11 mouse cellular contexts compared by ENCODE assay signal in the genomic region with DNA sequence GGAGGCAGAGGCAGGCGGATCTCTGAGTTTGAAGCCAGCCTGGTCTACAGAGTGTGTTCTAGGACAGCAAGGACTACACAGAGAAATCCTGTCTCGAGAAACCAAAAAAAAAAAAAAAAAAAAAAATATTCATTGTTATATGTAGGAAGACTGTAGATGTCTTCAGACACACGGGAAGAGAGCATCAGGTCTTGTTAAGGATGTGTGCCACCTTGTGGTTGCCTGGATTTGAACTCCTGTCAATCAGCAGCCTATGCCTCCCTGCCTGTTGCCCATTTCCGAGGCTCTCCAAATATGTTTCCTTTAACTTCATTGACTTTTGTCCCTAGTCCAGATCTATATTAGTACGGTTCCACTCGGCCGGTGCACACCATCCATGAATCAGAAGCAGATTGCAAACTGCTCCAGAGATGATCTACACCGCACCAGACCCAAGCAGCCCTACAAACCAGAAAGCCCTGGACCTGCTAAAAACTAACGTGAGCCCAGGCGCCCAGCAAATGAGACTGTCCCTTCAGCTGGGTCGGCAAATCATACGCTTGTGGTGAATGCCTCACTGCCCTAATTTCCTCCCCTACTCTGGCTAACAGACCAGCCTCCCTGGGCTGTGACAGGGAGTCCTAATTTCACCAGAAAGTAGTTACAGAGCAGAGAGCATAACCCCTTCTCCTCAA. TPM values are rescaled to one million over a fixed set of nuclear protein-coding genes. Genes with fewer than 3 reads are reported as not detected.
A peak's percentile ranks its signal among the peaks of the same experiment; 100 is the strongest.
DNase-seq lines count a peak whose midpoint lies in the region; TF ChIP-seq lines count a peak whose summit lies in the region.
"Had no signal": no experiment of that assay in that cellular context is flagged by ENCODE, and none has a peak within 500 bp of the region (broad histone marks: within the 10 kb centered on the region; RNA-seq: fewer than 3 reads in every experiment).

No protein-coding gene starts in this region.

- WGBS in kidney, adult 2 months = 68% methylated on average over 12 of the region's 12 CpGs
- WGBS in small intestine, adult 2 months = 66% methylated on average over 12 of the region's 12 CpGs

- no peaks in the 10 kb centered on the region for H3K36me3 ChIP-seq in kidney, adult 2 months (ENCODE audit: control insufficient read depth, insufficient read depth, low read length)
- H3K36me3 ChIP-seq in small intestine, adult 2 months (ENCODE audit: control insufficient read depth, insufficient read depth, low read length) = peaks cover 8% of the 10 kb centered on the region
- H3K36me3 ChIP-seq: heart, embryonic 15.5 days had no signal

- no peak for TF ChIP-seq POLR2A in kidney, adult 2 months (IDR thresholded peaks at IDR 0.05; ENCODE audit: low read depth, low read length)
- no peak for TF ChIP-seq POLR2A in brain, embryonic 14.5 days (IDR thresholded peaks at IDR 0.05; ENCODE audit: borderline replicate concordance, extremely low read depth, insufficient read depth, insufficient read length, poor library complexity, severe bottlenecking)
- TF ChIP-seq POLR2A in small intestine, adult 2 months (IDR thresholded peaks at IDR 0.05; ENCODE audit: low read depth, low read length) = no peak

- no peak overlapping the region for H3K27ac ChIP-seq in kidney, adult 2 months (ENCODE audit: insufficient read depth, low read depth, low read length)
- no peak overlapping the region for H3K27ac ChIP-seq in small intestine, adult 2 months (ENCODE audit: insufficient read depth, low read depth, low read length)

- no peak overlapping the region for H3K4me3 ChIP-seq in kidney, adult 2 months (ENCODE audit: insufficient read depth, low read depth, low read length)
- H3K4me3 ChIP-seq in small intestine, adult 2 months (ENCODE audit: low read depth, low read length) = no peak overlapping the region

- H3K27me3 ChIP-seq in kidney, adult 2 months (replicated peaks; ENCODE audit: control insufficient read depth, insufficient read depth, low read length) = no peaks in the 10 kb centered on the region
- H3K27me3 ChIP-seq in small intestine, adult 2 months (ENCODE audit: control insufficient read depth, insufficient read depth, low read length) = no peaks in the 10 kb centered on the region
- H3K27me3 ChIP-seq: heart, embryonic 15.5 days; lung, embryonic 15.5 days; neural tube, embryonic 15.5 days had no signal

- peaks cover 10% of the 10 kb centered on the region for H3K4me1 ChIP-seq in kidney, adult 2 months (ENCODE audit: control insufficient read depth, insufficient read depth, low read length)
- H3K4me1 ChIP-seq in small intestine, adult 2 months (ENCODE audit: control insufficient read depth, insufficient read depth, insufficient read length, low read length) = peaks cover 12% of the 10 kb centered on the region

- peak; percentile 42 for TF ChIP-seq CTCF in kidney, adult 2 months (conservative IDR thresholded peaks at IDR 0.05; ENCODE audit: insufficient read depth, insufficient read length, low read depth, low read length)
- no peak; the same call in 1 of the 2 replicates for TF ChIP-seq CTCF in brain, embryonic 14.5 days (IDR thresholded peaks at IDR 0.05; ENCODE audit: borderline replicate concordance, extremely low read depth, insufficient read depth, insufficient read length)
- TF ChIP-seq CTCF in small intestine, adult 2 months (IDR thresholded peaks at IDR 0.05; ENCODE audit: extremely low read depth, insufficient read length, insufficient replicate concordance, low read depth, low read length) = peak; percentile 36; the same call in 1 of the 2 replicates

- peak; percentile 44 for DNase-seq in kidney, adult 2 months
- no peak for DNase-seq in kidney, adult 11 months
- peak; percentile 29 for DNase-seq in thymus, postnatal 0 days (ENCODE audit: low spot score)
- DNase-seq in thymus, postnatal 25 days = no peak
- DNase-seq in brain, embryonic 14.5 days (ENCODE audit: low read depth) = peak; percentile 39
- DNase-seq in ovary, postnatal 14 days (ENCODE audit: low spot score) = no peak
- no peak for DNase-seq in T-cell, adult 2 months (ENCODE audit: low spot score)

RNA-seq across cellular contexts. Expression of gene Tyk2, which starts 1.2 kb away (rescaled TPM):
- 17.0 and 19.0 TPM in 2 replicates for polyA plus RNA-seq in kidney, adult 2 months (2012; rRNA removed)
- polyA plus RNA-seq in thymus, postnatal 0 days (2015; fragmentation: Nextera tagmentation; extraction: Ambion mirVana) = 13.8 and 14.0 TPM in 2 replicates
- 16.2 and 20.0 TPM in 2 replicates for polyA plus RNA-seq in brain, embryonic 14.5 days (2012; rRNA removed)
- polyA plus RNA-seq in small intestine, adult 2 months (2012; rRNA removed) = 16.3 and 31.2 TPM in 2 replicates

RNA-seq across cellular contexts. Expression of gene Cdc37, which starts 17.5 kb away (rescaled TPM):
- 53.1 and 72.6 TPM in 2 replicates for polyA plus RNA-seq in kidney, adult 2 months (2012; rRNA removed)
- 281 and 307 TPM in 2 replicates for polyA plus RNA-seq in thymus, postnatal 0 days (2015; fragmentation: Nextera tagmentation; extraction: Ambion mirVana)
- polyA plus RNA-seq in brain, embryonic 14.5 days (2012; rRNA removed) = 141 and 182 TPM in 2 replicates
- polyA plus RNA-seq in small intestine, adult 2 months (2012; rRNA removed) = 14.4 and 24.9 TPM in 2 replicates

RNA-seq across cellular contexts. Expression of gene Pde4a, which starts 33.3 kb away (rescaled TPM):
- 7.8 and 9.0 TPM in 2 replicates for polyA plus RNA-seq in kidney, adult 2 months (2012; rRNA removed)
- polyA plus RNA-seq in thymus, postnatal 0 days (2015; fragmentation: Nextera tagmentation; extraction: Ambion mirVana) = 0.95 and 1.0 TPM in 2 replicates
- 16.3 and 23.4 TPM in 2 replicates for polyA plus RNA-seq in brain, embryonic 14.5 days (2012; rRNA removed)
- 5.1 and 7.1 TPM in 2 replicates for polyA plus RNA-seq in small intestine, adult 2 months (2012; rRNA removed)

RNA-seq across cellular contexts. Expression of gene Raver1, which starts 40.4 kb away (rescaled TPM):
- 45.8 and 47.3 TPM in 2 replicates for polyA plus RNA-seq in kidney, adult 2 months (2012; rRNA removed)
- 33.2 and 45.9 TPM in 2 replicates for polyA plus RNA-seq in thymus, postnatal 0 days (2015; fragmentation: Nextera tagmentation; extraction: Ambion mirVana)
- polyA plus RNA-seq in brain, embryonic 14.5 days (2012; rRNA removed) = 65.6 and 70.2 TPM in 2 replicates
- polyA plus RNA-seq in small intestine, adult 2 months (2012; rRNA removed) = 34.2 and 90.8 TPM in 2 replicates

RNA-seq across cellular contexts. Expression of gene Gm38431, which starts 40.4 kb away (rescaled TPM):
- 1.1 and 2.6 TPM in 2 replicates for polyA plus RNA-seq in kidney, adult 2 months (2012; rRNA removed)
- polyA plus RNA-seq in thymus, postnatal 0 days (2015; fragmentation: Nextera tagmentation; extraction: Ambion mirVana) = 1.2 and 1.6 TPM in 2 replicates
- 4.8 and 5.6 TPM in 2 replicates for polyA plus RNA-seq in brain, embryonic 14.5 days (2012; rRNA removed)
- polyA plus RNA-seq in small intestine, adult 2 months (2012; rRNA removed) = 6.2 and 21.8 TPM in 2 replicates

Comparison
In these comparisons a context has a peak if more than half of its experiments do, and no peak if none do; other contexts are left out.
1. DNase-seq: peak in kidney, adult 2 months (single experiment), thymus, postnatal 0 days (single experiment) and brain, embryonic 14.5 days (single experiment); none in kidney, adult 11 months (single experiment), thymus, postnatal 25 days (single experiment), ovary, postnatal 14 days (single experiment) and T-cell, adult 2 months (single experiment).